Mouse (Mus musculus): ENCODE results near the gene Smyd4.

- TF ChIP-seq CTCF (IDR thresholded peaks at IDR 0.05; ENCODE audit: control insufficient read depth, insufficient read depth, low read length), result no peak
- no peak for TF ChIP-seq POLR2A (IDR thresholded peaks at IDR 0.05; ENCODE audit: borderline replicate concordance, control insufficient read depth, low read depth, low read length)
Measured at GRCm38 (mm10) chr11:75410591-75410990, 62.4 kb downstream of the Smyd4 start.

Data from bone marrow, adult 2 months (tissue).